Mouse (Mus musculus) erythroblast, embryonic 14.5 days (primary cell): Measurements from ENCODE around the gene Sctr.
"Not testable (repeated sequence)": the region's sequence is repeated elsewhere in the genome, so short reads cannot be mapped to it uniquely, and the experiment has no call there.

Experiments
- GATA1 ChIP-seq: IDR thresholded peaks from 2 replicates; pipeline ENCODE4 v1.6.1; 2012; ENCODE audit warnings: low read length, inconsistent platforms, mixed read lengths
- TAL1 ChIP-seq: IDR thresholded peaks from 3 replicates; pipeline ENCODE4 v1.6.1; 2012; ENCODE audit warnings: low read length, inconsistent platforms, mixed read lengths

DNA sequence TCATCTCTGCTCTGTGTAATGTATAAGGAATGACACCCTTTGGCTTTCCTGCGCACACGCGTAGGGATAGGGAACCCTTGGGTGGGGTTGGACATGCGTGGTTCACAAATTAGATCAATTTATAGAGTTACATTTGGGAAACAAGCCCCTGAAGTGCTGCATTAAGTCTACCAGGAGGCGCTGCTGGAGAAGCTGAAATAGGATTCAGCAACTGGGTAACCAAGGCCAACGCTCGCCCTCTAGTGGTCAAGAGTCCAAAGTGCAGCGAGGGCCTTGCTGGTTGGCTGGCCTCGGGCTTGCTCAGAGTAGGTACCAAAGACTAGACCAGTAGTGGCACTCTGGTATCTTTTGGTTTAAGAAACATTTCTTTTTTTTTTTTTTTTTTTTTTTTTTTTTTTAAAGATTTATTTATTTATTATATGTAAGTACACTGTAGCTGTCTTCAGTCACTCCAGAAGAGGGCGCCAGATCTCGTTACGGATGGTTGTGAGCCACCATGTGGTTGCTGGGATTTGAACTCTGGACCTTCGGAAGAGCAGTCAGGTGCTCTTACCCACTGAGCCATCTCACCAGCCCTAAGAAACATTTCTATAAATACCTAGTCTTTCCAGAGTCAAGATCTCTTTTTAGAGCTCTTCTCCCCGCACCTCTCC lies 86.9 kb downstream of the Sctr start:
- not testable (repeated sequence) for TF ChIP-seq TAL1, GATA1
